Mouse (Mus musculus) G1E (cell line): ENCODE data around the gene Wrb.

ENCODE experiments used
- CTCF ChIP-seq: IDR thresholded peaks from 2 replicates; pipeline ENCODE4 v1.5.1; 2012; ENCODE audit warnings: low read depth, low read length, inconsistent platforms, mixed read lengths
- GATA1 ChIP-seq: IDR thresholded peaks from 2 replicates; pipeline ENCODE4 v1.6.1; 2012; ENCODE audit warnings: borderline replicate concordance, low read length, inconsistent platforms, mixed read lengths
- GATA2 ChIP-seq: IDR thresholded peaks from 2 replicates; pipeline ENCODE4 v1.6.1; 2012; ENCODE audit warnings: low read depth, low read length, inconsistent platforms, borderline replicate concordance

- TF ChIP-seq GATA1 (no peak), CTCF (no peak), GATA2 (no peak)
These were observed 28.4 kb downstream of the Wrb start for GRCm38 (mm10) chr16:96173648-96174047.
